Mouse (Mus musculus) G1E (cell line): ENCODE results near the gene Slc7a6.

Source experiments
- CTCF ChIP-seq: IDR thresholded peaks from 2 replicates; pipeline ENCODE4 v1.5.1; 2012; ENCODE audit warnings: low read depth, low read length, inconsistent platforms, mixed read lengths
- GATA1 ChIP-seq: IDR thresholded peaks from 2 replicates; pipeline ENCODE4 v1.6.1; 2012; ENCODE audit warnings: borderline replicate concordance, low read length, inconsistent platforms, mixed read lengths

GRCm38 (mm10) chr8:106140191-106140590 is 28.5 kb upstream of the Slc7a6 start:
- TF ChIP-seq CTCF (no peak), GATA1 (no peak)
